Mouse (Mus musculus) fibroblast of lung, adult 2 months (primary cell): ENCODE results near the gene Specc1.

Experiments
- DNase-seq: peaks from one replicate; pipeline ENCODE4 v3.0.0-alpha.2; 2011; ENCODE audit warnings: low read depth

Gene Specc1

GRCm38 (mm10) chr11:62103380-62103911, 146.9 kb downstream of the Specc1 start:
- no peak for DNase-seq

GRCm38 (mm10) chr11:62106401-62106871, 149.9 kb downstream of the Specc1 start:
- DNase-seq: no peak

GRCm38 (mm10) chr11:62107272-62107836, 150.8 kb downstream of the Specc1 start:
- no peak for DNase-seq

GRCm38 (mm10) chr11:62118561-62118960, 162.0 kb downstream of the Specc1 start:
- DNase-seq: no peak

- DNase-seq: peak; percentile 66
These were observed 163.3 kb downstream of the Specc1 start for GRCm38 (mm10) chr11:62119871-62120270.

- no peak for DNase-seq
These were observed 164.8 kb downstream of the Specc1 start for GRCm38 (mm10) chr11:62121365-62121764.

- DNase-seq: peak; percentile 37
These were observed 171.1 kb downstream of the Specc1 start for GRCm38 (mm10) chr11:62127692-62128091.

- DNase-seq: no peak
These were observed 171.6 kb downstream of the Specc1 start for GRCm38 (mm10) chr11:62128197-62128596.

GRCm38 (mm10) chr11:62130191-62130590, 173.6 kb downstream of the Specc1 start:
- no peak for DNase-seq

GRCm38 (mm10) chr11:62130685-62131295, 174.2 kb downstream of the Specc1 start:
- no peak for DNase-seq

- no peak for DNase-seq
These were observed 175.0 kb downstream of the Specc1 start for GRCm38 (mm10) chr11:62131601-62132000.

GRCm38 (mm10) chr11:62134191-62134590, 177.6 kb downstream of the Specc1 start:
- DNase-seq: no peak

- peak; percentile 58 for DNase-seq
These were observed 188.9 kb downstream of the Specc1 start for GRCm38 (mm10) chr11:62145216-62146110.

GRCm38 (mm10) chr11:62146661-62147060, 190.1 kb downstream of the Specc1 start:
- DNase-seq: no peak

GRCm38 (mm10) chr11:62148026-62148425, 191.5 kb downstream of the Specc1 start:
- DNase-seq: peak; percentile 43

- DNase-seq: no peak
These were observed 191.9 kb downstream of the Specc1 start for GRCm38 (mm10) chr11:62148449-62148848.

GRCm38 (mm10) chr11:62153057-62153456, 196.5 kb downstream of the Specc1 start:
- DNase-seq: no peak

GRCm38 (mm10) chr11:62159803-62160202, 203.2 kb downstream of the Specc1 start:
- no peak for DNase-seq

GRCm38 (mm10) chr11:62161450-62161849, 204.9 kb downstream of the Specc1 start:
- DNase-seq: no peak

GRCm38 (mm10) chr11:62164357-62164756, 207.8 kb downstream of the Specc1 start:
- no peak for DNase-seq

GRCm38 (mm10) chr11:62166503-62166902, 209.9 kb downstream of the Specc1 start:
- DNase-seq: no peak

- DNase-seq: no peak
These were observed 211.6 kb downstream of the Specc1 start for GRCm38 (mm10) chr11:62168146-62168545.
